ENCODE assay signal across 10 mouse cellular contexts in the genomic region with DNA sequence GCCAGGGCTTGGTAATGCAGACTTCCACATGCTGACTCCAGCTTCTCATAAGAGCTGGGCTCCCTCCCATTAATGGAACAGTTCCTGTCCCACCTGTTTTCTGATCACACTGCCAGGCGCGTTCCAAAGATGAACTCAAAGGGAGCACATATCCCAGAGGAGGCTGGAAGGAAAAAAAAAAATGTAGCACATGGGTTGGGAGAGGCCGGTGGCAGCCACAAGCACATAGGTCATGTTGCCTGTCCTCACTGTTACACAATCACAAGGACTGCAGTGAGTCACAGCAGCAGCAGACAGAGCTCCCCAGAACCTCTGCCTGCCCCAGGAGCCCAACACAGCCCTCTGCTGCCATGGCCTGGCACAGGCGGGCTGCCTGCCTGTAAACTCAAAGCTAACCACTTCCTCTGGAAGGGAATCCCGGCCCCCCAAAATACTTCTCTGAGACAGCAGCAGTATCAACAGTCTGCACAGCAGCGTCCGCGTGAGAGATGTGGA.
DNase-seq lines count a peak whose midpoint lies in the region; ATAC-seq and TF ChIP-seq lines count a peak whose summit lies in the region.
"Had no signal": no experiment of that assay in that cellular context is flagged by ENCODE, and none has a peak within 500 bp of the region (broad histone marks: within the 10 kb centered on the region; RNA-seq: fewer than 3 reads in every experiment).

No protein-coding gene starts in this region.

- H3K36me3 ChIP-seq in G1E (replicated peaks): no peaks in the 10 kb centered on the region
- no peaks in the 10 kb centered on the region for H3K36me3 ChIP-seq in heart, embryonic 10.5 days
- H3K36me3 ChIP-seq in stomach, embryonic 15.5 days: no peaks in the 10 kb centered on the region
- H3K36me3 ChIP-seq in kidney, embryonic 15.5 days: no peaks in the 10 kb centered on the region
- H3K36me3 ChIP-seq in forebrain, embryonic 16.5 days (ENCODE audit: control insufficient read depth, insufficient read depth): no peaks in the 10 kb centered on the region
- H3K36me3 ChIP-seq: embryonic facial prominence, embryonic 12.5 days had no signal

- no peak overlapping the region for H3K4me3 ChIP-seq in G1E (ENCODE audit: low read depth, low read length)
- no peak overlapping the region for H3K4me3 ChIP-seq in heart, embryonic 10.5 days
- H3K4me3 ChIP-seq in stomach, embryonic 15.5 days (replicated peaks): no peak overlapping the region
- no peak overlapping the region for H3K4me3 ChIP-seq in kidney, embryonic 15.5 days (replicated peaks)
- H3K4me3 ChIP-seq in forebrain, embryonic 16.5 days (replicated peaks; ENCODE audit: low read length): no peak overlapping the region
- H3K4me3 ChIP-seq: embryonic facial prominence, embryonic 12.5 days had no signal

- TF ChIP-seq CTCF in G1E (IDR thresholded peaks at IDR 0.05; ENCODE audit: low read depth, low read length): no peak

- ATAC-seq in G1E (ENCODE audit: extremely low read depth, insufficient number of reproducible peaks, low FRiP score, poor library complexity, severe bottlenecking): peak; percentile 54; the same call in 1 of the 2 replicates
- ATAC-seq in stomach, embryonic 15.5 days (ENCODE audit: insufficient read depth, low FRiP score, low read depth): no peak; the same call in 1 of the 2 replicates
- no peak for ATAC-seq in kidney, embryonic 15.5 days (replicated peaks; ENCODE audit: low FRiP score)
- ATAC-seq in forebrain, embryonic 16.5 days: no peak

- WGBS in heart, embryonic 10.5 days: 72% methylated on average over 8 of the region's 8 CpGs
- 56% methylated on average over 8 of the region's 8 CpGs for WGBS in stomach, embryonic 15.5 days
- 77% methylated on average over 8 of the region's 8 CpGs for WGBS in kidney, embryonic 15.5 days
- 91% methylated on average over 8 of the region's 8 CpGs for whole genome bisulfite sequencing in forebrain, embryonic 16.5 days

- peak overlapping the region; percentile 80 for H3K27ac ChIP-seq in heart, embryonic 10.5 days
- peak overlapping the region; percentile 42; the same call in 1 of the 2 replicates for H3K27ac ChIP-seq in stomach, embryonic 15.5 days
- no peak overlapping the region for H3K27ac ChIP-seq in kidney, embryonic 15.5 days
- H3K27ac ChIP-seq in forebrain, embryonic 16.5 days (ENCODE audit: low read length): no peak overlapping the region
- H3K27ac ChIP-seq: embryonic facial prominence, embryonic 12.5 days had no signal

- H3K9ac ChIP-seq in stomach, embryonic 15.5 days: no peak overlapping the region
- H3K9ac ChIP-seq in kidney, embryonic 15.5 days: no peak overlapping the region
- H3K9ac ChIP-seq in forebrain, embryonic 16.5 days (replicated peaks; ENCODE audit: low read depth, low read length): no peak overlapping the region
- H3K9ac ChIP-seq: embryonic facial prominence, embryonic 12.5 days; lung, embryonic 14.5 days had no signal

- H3K9me3 ChIP-seq in G1E (replicated peaks): no peaks in the 10 kb centered on the region
- no peaks in the 10 kb centered on the region for H3K9me3 ChIP-seq in heart, embryonic 10.5 days
- H3K9me3 ChIP-seq in stomach, embryonic 15.5 days: no peaks in the 10 kb centered on the region
- no peaks in the 10 kb centered on the region for H3K9me3 ChIP-seq in kidney, embryonic 15.5 days (replicated peaks)
- H3K9me3 ChIP-seq in forebrain, embryonic 16.5 days (ENCODE audit: control insufficient read depth, low read length): no peaks in the 10 kb centered on the region
- H3K9me3 ChIP-seq: embryonic facial prominence, embryonic 12.5 days had no signal

- DNase-seq in G1E (ENCODE audit: low spot score): peak; percentile 31
- peak; percentile 88 for DNase-seq in adrenal gland, postnatal 14 days
- DNase-seq in heart, embryonic 10.5 days (ENCODE audit: low spot score): no peak
- peak; percentile 71 to 80 for DNase-seq in lung, adult 18-20 months
- DNase-seq in kidney, postnatal 4 days: no peak
- DNase-seq: lung, embryonic 14.5 days had no signal

- peaks cover 12% of the 10 kb centered on the region; the same call in 1 of the 2 replicates for H3K27me3 ChIP-seq in G1E (ENCODE audit: insufficient read depth, low read length)
- H3K27me3 ChIP-seq in heart, embryonic 10.5 days (ENCODE audit: insufficient read depth, poor library complexity, severe bottlenecking): no peaks in the 10 kb centered on the region
- no peaks in the 10 kb centered on the region for H3K27me3 ChIP-seq in stomach, embryonic 15.5 days (replicated peaks)
- no peaks in the 10 kb centered on the region for H3K27me3 ChIP-seq in kidney, embryonic 15.5 days
- H3K27me3 ChIP-seq in forebrain, embryonic 16.5 days (replicated peaks; ENCODE audit: control insufficient read depth, insufficient read depth, low read length): no peaks in the 10 kb centered on the region
- H3K27me3 ChIP-seq: embryonic facial prominence, embryonic 12.5 days had no signal

- H3K4me2 ChIP-seq in stomach, embryonic 15.5 days: no peak overlapping the region
- no peak overlapping the region for H3K4me2 ChIP-seq in kidney, embryonic 15.5 days
- H3K4me2 ChIP-seq in forebrain, embryonic 16.5 days (ENCODE audit: low read length): no peak overlapping the region
- H3K4me2 ChIP-seq: embryonic facial prominence, embryonic 12.5 days; lung, embryonic 14.5 days had no signal

- peaks cover 7% of the 10 kb centered on the region; the same call in 1 of the 2 replicates for H3K4me1 ChIP-seq in G1E (ENCODE audit: insufficient read depth, low read depth, low read length)
- peaks cover 25% of the 10 kb centered on the region for H3K4me1 ChIP-seq in heart, embryonic 10.5 days
- H3K4me1 ChIP-seq in stomach, embryonic 15.5 days: no peaks in the 10 kb centered on the region; the same call in 1 of the 2 replicates
- peaks cover 16% of the 10 kb centered on the region for H3K4me1 ChIP-seq in kidney, embryonic 15.5 days
- H3K4me1 ChIP-seq in forebrain, embryonic 16.5 days (replicated peaks; ENCODE audit: control insufficient read depth, insufficient read depth, low read length): no peaks in the 10 kb centered on the region

Comparison
In these comparisons a context has a peak if more than half of its experiments do, and no peak if none do; other contexts are left out.
1. DNase-seq: peak in G1E (single experiment), adrenal gland, postnatal 14 days (single experiment) and lung, adult 18-20 months (2 of 2); none in heart, embryonic 10.5 days (single experiment) and kidney, postnatal 4 days (0 of 2).
2. H3K27ac ChIP-seq: peak in heart, embryonic 10.5 days (single experiment) and stomach, embryonic 15.5 days (single experiment); none in kidney, embryonic 15.5 days (single experiment) and forebrain, embryonic 16.5 days (single experiment).